In the genomic region with DNA sequence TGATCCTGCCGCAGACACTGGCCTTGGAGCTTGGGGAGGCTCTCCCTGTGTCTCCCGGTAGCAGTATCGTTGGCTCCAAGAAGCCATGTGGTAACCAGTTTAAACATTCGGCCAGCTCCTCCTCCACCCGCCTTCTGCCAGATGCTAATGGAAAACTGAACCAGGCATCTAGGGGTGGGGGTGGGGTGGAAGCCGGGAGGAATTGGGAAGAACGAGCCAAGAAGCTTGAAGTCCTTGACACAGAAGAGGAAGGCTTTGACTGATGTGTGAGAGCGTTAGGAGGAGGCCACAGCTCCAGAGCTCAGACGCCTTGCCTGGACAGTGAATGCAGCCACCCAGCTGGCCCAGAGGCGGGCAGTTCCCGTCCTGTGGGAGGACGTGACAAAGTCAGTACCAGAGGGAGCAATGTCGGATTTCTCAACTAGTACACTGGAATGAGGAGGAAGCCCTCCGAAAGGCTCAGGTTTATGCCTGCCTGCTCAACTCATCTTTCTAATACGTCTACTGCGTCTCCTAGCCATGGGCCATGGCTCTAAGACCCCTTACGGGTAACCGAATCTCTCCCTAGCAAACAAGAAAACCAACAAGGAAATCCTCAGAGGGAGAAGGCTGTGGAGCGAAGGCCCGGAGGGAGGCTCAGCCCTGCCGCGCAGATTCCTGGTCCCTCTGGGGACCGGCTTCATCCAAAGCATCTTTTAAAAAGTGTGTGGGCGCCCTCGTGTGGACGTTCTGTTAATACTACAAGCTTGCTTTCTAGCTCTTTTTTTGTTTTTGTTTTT, we compare ENCODE assay signal across 8 mouse cellular contexts. TPM values are rescaled to one million over a fixed set of nuclear protein-coding genes. Genes with fewer than 3 reads are reported as not detected.
DNase-seq lines count a peak whose midpoint lies in the region; ATAC-seq and TF ChIP-seq lines count a peak whose summit lies in the region.

No protein-coding gene starts in this region.

- peak overlapping the region; percentile 93 for H3K27ac ChIP-seq in hindbrain, postnatal 0 days

- H3K9ac ChIP-seq in hindbrain, postnatal 0 days (replicated peaks; ENCODE audit: low read length), result peak overlapping the region; percentile 28

- H3K4me1 ChIP-seq in hindbrain, postnatal 0 days (ENCODE audit: insufficient read depth, low read length), result peaks cover 24% of the 10 kb centered on the region; the same call in 1 of the 2 replicates

- no peaks in the 10 kb centered on the region for H3K27me3 ChIP-seq in hindbrain, postnatal 0 days (ENCODE audit: insufficient read depth, low read length)

- peak; percentile 74 for TF ChIP-seq CTCF in hindbrain, postnatal 0 days (IDR thresholded peaks at IDR 0.05; ENCODE audit: low read depth)

- WGBS in hindbrain, postnatal 0 days, result under 1% methylated on average over 26 of the region's 26 CpGs

- ATAC-seq in hindbrain, postnatal 0 days, result peak; percentile 59
- ATAC-seq in megakaryocyte-erythroid progenitor cell, adult 5-6 weeks (replicated peaks; ENCODE audit: low FRiP score, low TSS enrichment, poor library complexity, severe bottlenecking), result peak; percentile 53; the same call in 1 of the 2 replicates
- no peak for ATAC-seq in granulocyte monocyte progenitor cell, adult 5-6 weeks (replicated peaks; ENCODE audit: poor library complexity, severe bottlenecking)

- DNase-seq in ZHBTc4 (ENCODE audit: low read depth, low spot score), result peak; percentile 93
- DNase-seq in cerebellum, postnatal 36 days, result peak; percentile 90
- peak; percentile 91 for DNase-seq in gastrocnemius, adult 18-20 months (ENCODE audit: low spot score)
- DNase-seq in hindbrain, postnatal 0 days (ENCODE audit: low spot score), result peak; percentile 97
- DNase-seq in left cerebral cortex, adult 8-10 months (ENCODE audit: low spot score in 2 of 2), result peak; percentile 70 to 79
- DNase-seq in right cerebral cortex, postnatal 36 days (ENCODE audit: low spot score in 2 of 2), result peak; percentile 67 to 71

- no peaks in the 10 kb centered on the region for H3K9me3 ChIP-seq in hindbrain, postnatal 0 days (ENCODE audit: low read length)

- H3K4me3 ChIP-seq in hindbrain, postnatal 0 days (ENCODE audit: low read length), result peak overlapping the region; percentile 20

- no peaks in the 10 kb centered on the region for H3K36me3 ChIP-seq in hindbrain, postnatal 0 days (ENCODE audit: insufficient read depth, low read length)

- H3K4me2 ChIP-seq in hindbrain, postnatal 0 days (ENCODE audit: low read depth, low read length), result peak overlapping the region; percentile 56

RNA-seq across cellular contexts. Expression of a gene that starts 32.0 kb away (rescaled TPM):
- total RNA-seq in gastrocnemius, adult 18-20 months (2021), result 1 to 10 TPM in 1 of 2 experiments, under 1 TPM in 1; 0.76 to 1.1 TPM
- not detected in 2 replicates for total RNA-seq in hindbrain, postnatal 0 days (2014; rRNA removed)
- polyA plus RNA-seq in hindbrain, postnatal 0 days (2015; fragmentation: Nextera tagmentation; extraction: Ambion mirVana), result not detected in 2 replicates
- under 1 TPM; 0.18 to 0.48 (median 0.29) TPM for total RNA-seq in left cerebral cortex, adult 8-10 months (2022)
- total RNA-seq in megakaryocyte-erythroid progenitor cell, adult 5-6 weeks (2014; fragmentation: Nextera tagmentation), result not detected in 2 replicates
- not detected in 2 replicates for total RNA-seq in megakaryocyte-erythroid progenitor cell, adult 5-6 weeks (2017)
- not detected in 2 replicates for total RNA-seq in granulocyte monocyte progenitor cell, adult 5-6 weeks (2014; fragmentation: Nextera tagmentation)
- total RNA-seq in granulocyte monocyte progenitor cell, adult 5-6 weeks (2017), result not detected in 2 replicates

RNA-seq across cellular contexts. Expression of a gene that starts 44.0 kb away (rescaled TPM):
- total RNA-seq in gastrocnemius, adult 18-20 months (2021), result not detected
- 0.43 and 7.8 TPM in 2 replicates for total RNA-seq in hindbrain, postnatal 0 days (2014; rRNA removed)
- polyA plus RNA-seq in hindbrain, postnatal 0 days (2015; fragmentation: Nextera tagmentation; extraction: Ambion mirVana), result 1.0 and 1.2 TPM in 2 replicates
- total RNA-seq in left cerebral cortex, adult 8-10 months (2022), result under 1 TPM in 2 of 4 experiments, not detected in 2; 0.26 to 0.71 TPM
- total RNA-seq in megakaryocyte-erythroid progenitor cell, adult 5-6 weeks (2014; fragmentation: Nextera tagmentation), result not detected in 2 replicates
- 0.99 TPM in 1 of 2 replicates, not detected in the other for total RNA-seq in megakaryocyte-erythroid progenitor cell, adult 5-6 weeks (2017)
- not detected in 2 replicates for total RNA-seq in granulocyte monocyte progenitor cell, adult 5-6 weeks (2014; fragmentation: Nextera tagmentation)
- not detected in 2 replicates for total RNA-seq in granulocyte monocyte progenitor cell, adult 5-6 weeks (2017)
